Mouse (Mus musculus) MEL (cell line): Measurements from ENCODE around the gene Lmo4. TPM values are rescaled to one million over a fixed set of nuclear protein-coding genes. Genes with fewer than 3 reads are reported as not detected.

Experiments
- DNase-seq: peaks from one replicate; pipeline ENCODE4 v3.0.0; 2011; ENCODE audit warnings: low read depth, low spot score
- H3K27ac ChIP-seq: 2 replicates; pipeline ENCODE4 v1.5.1; 2012; ENCODE audit warnings: low read depth, mild to moderate bottlenecking, control low read depth, low read length, moderate library complexity; ENCODE audit not compliant: control insufficient read depth
- H3K27me3 ChIP-seq, 2 experiments: fragments of 150-350 bp in 1 of 2; sonication (generic) in 1 of 2; 2 replicates each; pipeline ENCODE4 v1.6.1; 2012; ENCODE audit warnings: low read length in 2 of 2, mild to moderate bottlenecking in 2 of 2, improper control_type of control experiment in 1 of 2, moderate library complexity in 1 of 2; ENCODE audit not compliant: insufficient read depth in 2 of 2, control insufficient read depth in 1 of 2
- H3K36me3 ChIP-seq, 2 experiments: 2 replicates each; pipeline ENCODE4 v1.6.1; 2012 to 2014; ENCODE audit warnings: low read length in 2 of 2, improper control_type of control experiment in 1 of 2, inconsistent platforms in 1 of 2, mild to moderate bottlenecking in 1 of 2; ENCODE audit not compliant: insufficient read depth in 2 of 2, control insufficient read depth in 1 of 2
- H3K4me1 ChIP-seq, 2 experiments: fragments of 150-350 bp in 1 of 2; sonication (generic) in 1 of 2; 2 replicates each; pipeline ENCODE4 v1.6.1; 2012; ENCODE audit warnings: low read length in 2 of 2, improper control_type of control experiment in 1 of 2, mild to moderate bottlenecking in 1 of 2; ENCODE audit not compliant: insufficient read depth in 2 of 2, control insufficient read depth in 1 of 2
- H3K4me3 ChIP-seq, 2 experiments: fragments of 150-350 bp in 1 of 2; sonication (generic) in 1 of 2; 2 replicates each; pipeline ENCODE4 v1.5.1; 2012; ENCODE audit warnings: low read depth in 2 of 2, low read length in 2 of 2, mild to moderate bottlenecking in 2 of 2, moderate library complexity in 2 of 2, control low read depth in 1 of 2, improper control_type of control experiment in 1 of 2; ENCODE audit not compliant: control insufficient read depth in 1 of 2, insufficient read depth in 1 of 2
- H3K79me2 ChIP-seq: 2 replicates; pipeline ENCODE4 v1.6.1; 2012; ENCODE audit warnings: mild to moderate bottlenecking, low read length, moderate library complexity; ENCODE audit not compliant: control insufficient read depth, poor library complexity, insufficient read depth
- H3K9ac ChIP-seq: 2 replicates; pipeline ENCODE4 v1.6.1; 2012; ENCODE audit warnings: low read depth, mild to moderate bottlenecking, control low read depth, low read length, moderate library complexity; ENCODE audit not compliant: control insufficient read depth, poor library complexity, severe bottlenecking
- H3K9me3 ChIP-seq: fragments of 150-350 bp; sonication (generic); replicated peaks from 2 replicates; pipeline ENCODE4 v1.6.1; 2012; ENCODE audit warnings: mild to moderate bottlenecking, low read length, improper control_type of control experiment, moderate library complexity; ENCODE audit not compliant: insufficient read depth
- BHLHE40 ChIP-seq: IDR thresholded peaks from 2 replicates; pipeline ENCODE4 v1.6.1; 2012; ENCODE audit warnings: low read depth, mild to moderate bottlenecking, inconsistent platforms, low read length, improper control_type of control experiment, borderline replicate concordance
- CHD1 ChIP-seq: IDR thresholded peaks from 2 replicates; pipeline ENCODE4 v1.6.1; 2012; ENCODE audit warnings: low read depth, mild to moderate bottlenecking, inconsistent platforms, low read length, improper control_type of control experiment
- ELF1 ChIP-seq: IDR thresholded peaks from 2 replicates; pipeline ENCODE4 v1.6.1; 2014; ENCODE audit warnings: low read depth, mild to moderate bottlenecking, inconsistent platforms, low read length, improper control_type of control experiment, moderate library complexity
- ETS1 ChIP-seq: IDR thresholded peaks from 2 replicates; pipeline ENCODE4 v1.6.1; 2012; ENCODE audit warnings: low read depth, mild to moderate bottlenecking, inconsistent platforms, low read length, improper control_type of control experiment, moderate library complexity
- GABPA ChIP-seq: IDR thresholded peaks from 2 replicates; pipeline ENCODE4 v1.6.1; 2012; ENCODE audit warnings: low read depth, mild to moderate bottlenecking, inconsistent platforms, low read length, improper control_type of control experiment, moderate library complexity
- HCFC1 ChIP-seq: IDR thresholded peaks from 2 replicates; pipeline ENCODE4 v1.6.1; 2012; ENCODE audit warnings: low read depth, mild to moderate bottlenecking, inconsistent platforms, low read length, improper control_type of control experiment, moderate library complexity
- JUND ChIP-seq: IDR thresholded peaks from 2 replicates; pipeline ENCODE4 v1.6.1; 2011; ENCODE audit warnings: low read depth, mild to moderate bottlenecking, improper control_type of control experiment, low read length
- MAFK ChIP-seq: IDR thresholded peaks from 2 replicates; pipeline ENCODE4 v1.6.1; 2011; ENCODE audit warnings: low read depth, mild to moderate bottlenecking, low read length, improper control_type of control experiment, borderline replicate concordance
- MAX ChIP-seq: IDR thresholded peaks from 2 replicates; pipeline ENCODE4 v1.6.1; 2011; ENCODE audit warnings: low read length, improper control_type of control experiment
- MAZ ChIP-seq: IDR thresholded peaks from 2 replicates; pipeline ENCODE4 v1.6.1; 2012; ENCODE audit warnings: low read depth, mild to moderate bottlenecking, inconsistent platforms, low read length, improper control_type of control experiment
- MXI1 ChIP-seq: IDR thresholded peaks from 2 replicates; pipeline ENCODE4 v1.6.1; 2011; ENCODE audit warnings: mild to moderate bottlenecking, low read depth, low read length, improper control_type of control experiment
- MYB ChIP-seq: IDR thresholded peaks from 2 replicates; pipeline ENCODE4 v1.6.1; 2011; ENCODE audit warnings: mild to moderate bottlenecking, low read depth, low read length, improper control_type of control experiment
- MYC ChIP-seq: IDR thresholded peaks from 2 replicates; pipeline ENCODE4 v1.6.1; 2011; ENCODE audit warnings: low read depth, mild to moderate bottlenecking, low read length, improper control_type of control experiment, moderate library complexity
- NRF1 ChIP-seq: IDR thresholded peaks from 2 replicates; pipeline ENCODE4 v1.6.1; 2014; ENCODE audit warnings: low read depth, mild to moderate bottlenecking, inconsistent platforms, low read length, improper control_type of control experiment, moderate library complexity; ENCODE audit not compliant: poor library complexity, insufficient read depth, severe bottlenecking
- POLR2A ChIP-seq, 2 experiments: IDR thresholded peaks; 2 replicates each; pipeline ENCODE4 v1.6.1; 2011 to 2012; ENCODE audit warnings: low read length in 2 of 2, mild to moderate bottlenecking in 2 of 2, control low read depth in 1 of 2, improper control_type of control experiment in 1 of 2, low read depth in 1 of 2, moderate library complexity in 1 of 2; ENCODE audit not compliant: control insufficient read depth in 1 of 2, insufficient read depth in 1 of 2, poor library complexity in 1 of 2
- RCOR1 ChIP-seq: IDR thresholded peaks from 2 replicates; pipeline ENCODE4 v1.6.1; 2012; ENCODE audit warnings: low read depth, mild to moderate bottlenecking, inconsistent platforms, low read length, improper control_type of control experiment
- SIN3A ChIP-seq: IDR thresholded peaks from 2 replicates; pipeline ENCODE4 v1.6.1; 2012; ENCODE audit warnings: low read length, improper control_type of control experiment, inconsistent platforms
- SMC3 ChIP-seq: IDR thresholded peaks from 2 replicates; pipeline ENCODE4 v1.6.1; 2011; ENCODE audit warnings: low read depth, low read length, improper control_type of control experiment
- TAL1 ChIP-seq: IDR thresholded peaks from 2 replicates; pipeline ENCODE4 v1.6.1; 2012; ENCODE audit warnings: mild to moderate bottlenecking, inconsistent platforms, low read length, moderate library complexity, mixed read lengths
- TBP ChIP-seq: IDR thresholded peaks from 2 replicates; pipeline ENCODE4 v1.8.0; 2011; ENCODE audit warnings: low read depth, low read length, improper control_type of control experiment
- USF2 ChIP-seq, 2 experiments: IDR thresholded peaks; 2 replicates each; pipeline ENCODE4 v1.6.1; 2011 to 2012; ENCODE audit warnings: improper control_type of control experiment in 2 of 2, low read length in 2 of 2, borderline replicate concordance in 1 of 2, inconsistent platforms in 1 of 2, low read depth in 1 of 2, mild to moderate bottlenecking in 1 of 2; ENCODE audit not compliant: insufficient read depth in 1 of 2
- ZKSCAN1 ChIP-seq: IDR thresholded peaks from 2 replicates; pipeline ENCODE4 v1.6.1; 2012; ENCODE audit warnings: low read depth, mild to moderate bottlenecking, inconsistent platforms, low read length, improper control_type of control experiment, moderate library complexity
- polyA plus RNA-seq, 2 experiments: library from polyadenylated mRNA; stranded (reverse) in 1 of 2; unstranded in 1 of 2; fragments of >175 nt in 1 of 2; fragments of >200 nt in 1 of 2; gene quantifications; 2 replicates each; pipeline versions ENCODE4 v1.2.1 to v1.2.4; 2012; ENCODE audit warnings: low replicate concordance in 2 of 2, low read depth in 1 of 2; ENCODE audit not compliant: insufficient read length in 2 of 2, insufficient read depth in 1 of 2, missing spikeins in 1 of 2
- total RNA-seq: library from RNA; depleted of rRNA; stranded (reverse); fragments of 300-350 nt; gene quantifications from 2 replicates; pipeline ENCODE4 v1.2.3, GENCODE M21; 2012

Lmo4 gene
- total and polyA plus RNA-seq, 3 experiments, result 13.7 to 29.3 TPM; not detected in 1

GRCm38 (mm10) chr3:144241161-144241560 is 36.1 kb upstream of the Lmo4 start:
- TF ChIP-seq ETS1, result no peak
- no peak for TF ChIP-seq MYC
- no peak for TF ChIP-seq MAX
- TF ChIP-seq POLR2A (IDR thresholded peaks at IDR 0.05; ENCODE audit: control insufficient read depth in 1 of 2, insufficient read depth in 1 of 2, low read depth in 1 of 2, low read length in 2 of 2, poor library complexity in 1 of 2), result no peak
- TF ChIP-seq MYB, result no peak
- TF ChIP-seq BHLHE40, result no peak
- TF ChIP-seq MXI1, result no peak
- TF ChIP-seq TBP, result no peak
- no peak for TF ChIP-seq RCOR1
- TF ChIP-seq USF2 (IDR thresholded peaks at IDR 0.05; ENCODE audit: borderline replicate concordance in 1 of 2, insufficient read depth in 1 of 2, low read depth in 1 of 2, low read length in 2 of 2), result no peak
- TF ChIP-seq MAFK, result no peak
- TF ChIP-seq SMC3, result no peak
- no peak for TF ChIP-seq ELF1
- TF ChIP-seq NRF1, result no peak
- TF ChIP-seq SIN3A, result no peak
- TF ChIP-seq MAZ, result no peak
- no peak for TF ChIP-seq GABPA
- no peak for TF ChIP-seq ZKSCAN1
- TF ChIP-seq JUND, result no peak
- TF ChIP-seq CHD1, result no peak
- Histone ChIP-seq H3K27ac (no peak overlapping the region), H3K9ac (no peak overlapping the region)

GRCm38 (mm10) chr3:144238482-144238881 is 33.5 kb upstream of the Lmo4 start:
- Histone ChIP-seq H3K79me2 (no peaks in the 10 kb centered on the region), H3K9ac (no peak overlapping the region), H3K27me3 (no peaks in the 10 kb centered on the region), H3K4me1 (no peaks in the 10 kb centered on the region), H3K27ac (no peak overlapping the region), H3K36me3 (no peaks in the 10 kb centered on the region), H3K9me3 (no peaks in the 10 kb centered on the region), H3K4me3 (no peak overlapping the region)
- TF ChIP-seq MAFK (no peak), NRF1 (no peak), HCFC1 (no peak), TBP (no peak), TAL1 (no peak), ELF1 (no peak), USF2 (IDR thresholded peaks at IDR 0.05; ENCODE audit: borderline replicate concordance in 1 of 2, insufficient read depth in 1 of 2, low read depth in 1 of 2, low read length in 2 of 2) (no peak), CHD1 (no peak), MAZ (no peak), RCOR1 (no peak), GABPA (no peak)
- DNase-seq, result no peak

More at GRCm38 (mm10) chr3:144241161-144241560, 36.1 kb upstream of the Lmo4 start:
- Histone ChIP-seq H3K4me3 (no peak overlapping the region), H3K36me3 (no peaks in the 10 kb centered on the region), H3K9me3 (no peaks in the 10 kb centered on the region), H3K4me1 (no peaks in the 10 kb centered on the region), H3K27me3 (no peaks in the 10 kb centered on the region), H3K79me2 (no peaks in the 10 kb centered on the region)
- DNase-seq, result no peak
